Mouse (Mus musculus): ENCODE results near the gene Hist1h3d. TPM values are rescaled to one million over a fixed set of nuclear protein-coding genes. Genes with fewer than 3 reads are reported as not detected.

Hist1h3d gene
- total and polyA plus RNA-seq, 3 experiments = 1.4 to 150 TPM; not detected in 1

DNA sequence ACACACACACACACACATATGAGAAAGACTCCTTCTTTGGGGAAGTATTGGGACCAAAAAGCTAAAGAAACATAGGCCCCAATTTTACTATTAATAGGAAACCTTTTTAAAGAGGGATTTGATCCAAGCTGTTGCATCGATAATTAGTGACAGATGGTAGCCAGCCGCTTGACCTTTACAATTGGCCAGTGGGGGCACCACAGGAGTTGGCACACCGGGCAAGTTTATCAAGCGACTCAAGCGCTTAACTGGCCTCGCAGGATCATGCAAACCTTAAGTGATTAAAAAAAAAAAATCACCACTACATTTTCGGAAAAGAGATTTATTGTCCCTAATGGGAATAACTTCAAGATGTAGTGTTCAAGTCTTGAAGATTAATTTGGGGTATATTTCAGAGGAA, 17.1 kb downstream of the Hist1h3d start:
- H3K9ac ChIP-seq (ENCODE audit: control insufficient read depth, low read depth, low read length, poor library complexity, severe bottlenecking) = no peak overlapping the region; the same call in 1 of the 2 replicates

DNA sequence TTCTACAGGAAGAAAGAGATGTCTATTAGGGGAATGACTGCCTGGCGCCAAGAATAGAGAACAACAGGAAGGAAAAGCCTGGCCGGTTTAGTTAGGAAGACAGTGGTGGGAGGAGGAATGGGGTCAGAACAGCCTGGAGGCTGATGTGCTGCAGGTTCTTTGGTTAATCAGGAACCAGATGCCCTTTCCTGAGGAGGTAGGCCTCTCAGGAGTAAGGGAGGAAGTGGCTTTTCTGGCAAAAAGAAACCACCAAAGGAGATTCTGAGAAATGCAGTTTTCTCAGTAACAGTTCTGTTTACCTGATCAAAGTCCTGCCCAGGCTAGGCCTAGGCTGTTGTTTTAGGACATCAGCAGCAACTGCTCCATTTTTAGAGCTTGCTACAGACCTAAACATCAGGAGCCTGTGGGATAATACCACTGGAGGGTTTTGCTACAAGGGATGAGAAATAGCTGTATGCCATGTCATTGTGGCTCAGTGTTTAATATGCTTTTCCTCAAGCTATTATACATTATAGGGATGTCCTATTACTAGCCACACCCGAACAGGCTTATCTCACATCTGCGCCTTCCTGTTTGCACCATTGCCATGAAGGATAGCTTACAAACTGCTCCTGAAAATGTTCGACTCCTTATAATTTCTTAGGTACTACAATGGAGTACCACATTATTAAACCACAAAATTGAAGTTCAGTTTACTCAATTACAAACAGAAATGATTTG, 17.6 kb downstream of the Hist1h3d start:
- peaks cover 0 to 34% of the 10 kb centered on the region in 2 experiments; a peak in 2 of 4 replicates for H3K36me3 ChIP-seq (ENCODE audit: control insufficient read depth in 1 of 2, insufficient read depth in 2 of 2, low read length in 2 of 2)
- no peaks in the 10 kb centered on the region for H3K79me2 ChIP-seq (ENCODE audit: control insufficient read depth, insufficient read depth, low read length, poor library complexity)
- H3K4me1 ChIP-seq (ENCODE audit: control insufficient read depth in 1 of 2, insufficient read depth in 2 of 2, low read length in 2 of 2) = peaks cover 15 to 32% of the 10 kb centered on the region in 2 experiments
- H3K9ac ChIP-seq (ENCODE audit: control insufficient read depth, low read depth, low read length, poor library complexity, severe bottlenecking) = peak overlapping the region; percentile 15
- no peak overlapping the region for H3K4me3 ChIP-seq (ENCODE audit: control insufficient read depth in 1 of 2, insufficient read depth in 1 of 2, low read depth in 2 of 2, low read length in 2 of 2)
- no peaks in the 10 kb centered on the region for H3K27me3 ChIP-seq (ENCODE audit: control insufficient read depth in 1 of 2, insufficient read depth in 2 of 2, low read length in 2 of 2)
- DNase-seq (ENCODE audit: low read depth, low spot score) = peak; percentile 61
- TF ChIP-seq NELFE (IDR thresholded peaks at IDR 0.05; ENCODE audit: low read depth, low read length) = no peak
- peak; percentile 34 to 44; a peak in 2 of 4 replicates for TF ChIP-seq EP300 (IDR thresholded peaks at IDR 0.05; ENCODE audit: low read depth in 1 of 2, low read length in 2 of 2)
- no peak for TF ChIP-seq SMC3 (IDR thresholded peaks at IDR 0.05; ENCODE audit: low read depth, low read length)
- no peak for TF ChIP-seq MYC (IDR thresholded peaks at IDR 0.05; ENCODE audit: low read depth, low read length)
- TF ChIP-seq POLR2AphosphoS2 (IDR thresholded peaks at IDR 0.05; ENCODE audit: low read length) = no peak
- no peak for TF ChIP-seq TCF12 (IDR thresholded peaks at IDR 0.05; ENCODE audit: low read depth, low read length)
- TF ChIP-seq KAT2A (conservative IDR thresholded peaks at IDR 0.05; ENCODE audit: low read depth, low read length) = no peak
- TF ChIP-seq TAL1 (IDR thresholded peaks at IDR 0.05; ENCODE audit: low read length) = peak; percentile 42
- no peak for TF ChIP-seq ZKSCAN1 (IDR thresholded peaks at IDR 0.05; ENCODE audit: low read depth, low read length)
- 0 out of 2 replicates have a peak, but pooled peaks have one; percentile 13 for TF ChIP-seq TBP (IDR thresholded peaks at IDR 0.05; ENCODE audit: low read depth, low read length)
- no peak for TF ChIP-seq MAFK (IDR thresholded peaks at IDR 0.05; ENCODE audit: borderline replicate concordance, low read depth, low read length)
- TF ChIP-seq CTCF (IDR thresholded peaks at IDR 0.05 in 2 of 3, conservative IDR thresholded peaks at IDR 0.05 in 1 of 3; ENCODE audit: control insufficient read depth in 1 of 3, insufficient read depth in 1 of 3, low read depth in 2 of 3, low read length in 3 of 3, poor library complexity in 1 of 3, severe bottlenecking in 1 of 3) = no peak
- TF ChIP-seq GABPA (IDR thresholded peaks at IDR 0.05; ENCODE audit: low read depth, low read length) = no peak
- TF ChIP-seq RCOR1 (IDR thresholded peaks at IDR 0.05; ENCODE audit: low read depth, low read length) = 0 out of 2 replicates have a peak, but pooled peaks have one; percentile 9
- TF ChIP-seq BHLHE40 (IDR thresholded peaks at IDR 0.05; ENCODE audit: borderline replicate concordance, low read depth, low read length) = no peak
- no peak for TF ChIP-seq USF2 (IDR thresholded peaks at IDR 0.05; ENCODE audit: borderline replicate concordance in 1 of 2, insufficient read depth in 1 of 2, low read depth in 1 of 2, low read length in 2 of 2)
- no peak for TF ChIP-seq UBTF (IDR thresholded peaks at IDR 0.05; ENCODE audit: borderline replicate concordance, insufficient read depth, low read depth, low read length)
- TF ChIP-seq GATA1 (IDR thresholded peaks at IDR 0.05; ENCODE audit: low read depth, low read length) = peak; percentile 66; the same call in 1 of the 2 replicates
- TF ChIP-seq NRF1 (IDR thresholded peaks at IDR 0.05; ENCODE audit: insufficient read depth, low read depth, low read length, poor library complexity, severe bottlenecking) = no peak
- H3K27ac ChIP-seq (ENCODE audit: control insufficient read depth, low read depth, low read length) = peak overlapping the region; percentile 64
- H3K9me3 ChIP-seq (replicated peaks; ENCODE audit: insufficient read depth, low read length) = no peaks in the 10 kb centered on the region

More for the DNA sequence above, 17.1 kb downstream of the Hist1h3d start:
- no peaks in the 10 kb centered on the region for H3K79me2 ChIP-seq (ENCODE audit: control insufficient read depth, insufficient read depth, low read length, poor library complexity)
- peak overlapping the region; percentile 64; the same call in 1 of the 2 replicates for H3K27ac ChIP-seq (ENCODE audit: control insufficient read depth, low read depth, low read length)
- H3K4me1 ChIP-seq (ENCODE audit: control insufficient read depth in 1 of 2, insufficient read depth in 2 of 2, low read length in 2 of 2) = peaks cover 15 to 32% of the 10 kb centered on the region in 2 experiments
- H3K4me3 ChIP-seq (ENCODE audit: control insufficient read depth in 1 of 2, insufficient read depth in 1 of 2, low read depth in 2 of 2, low read length in 2 of 2) = no peak overlapping the region
- TF ChIP-seq GATA1 (IDR thresholded peaks at IDR 0.05; ENCODE audit: low read depth, low read length) = no peak
- TF ChIP-seq MAFK (IDR thresholded peaks at IDR 0.05; ENCODE audit: borderline replicate concordance, low read depth, low read length) = no peak
- TF ChIP-seq MXI1 (IDR thresholded peaks at IDR 0.05; ENCODE audit: low read depth, low read length) = no peak
- no peak for TF ChIP-seq GABPA (IDR thresholded peaks at IDR 0.05; ENCODE audit: low read depth, low read length)
- no peak for TF ChIP-seq TAL1 (IDR thresholded peaks at IDR 0.05; ENCODE audit: low read length)
- no peak for TF ChIP-seq TCF12 (IDR thresholded peaks at IDR 0.05; ENCODE audit: low read depth, low read length)
- TF ChIP-seq E2F4 (IDR thresholded peaks at IDR 0.05; ENCODE audit: borderline replicate concordance, low read depth, low read length) = no peak
- TF ChIP-seq CHD1 (IDR thresholded peaks at IDR 0.05; ENCODE audit: low read depth, low read length) = no peak
- TF ChIP-seq MYB (IDR thresholded peaks at IDR 0.05; ENCODE audit: low read depth, low read length) = no peak
- no peak for TF ChIP-seq SIN3A (IDR thresholded peaks at IDR 0.05; ENCODE audit: low read length)
- no peak for TF ChIP-seq CHD2 (IDR thresholded peaks at IDR 0.05; ENCODE audit: low read length)
- no peak for TF ChIP-seq POLR2AphosphoS5 (IDR thresholded peaks at IDR 0.05; ENCODE audit: borderline replicate concordance, low read depth, low read length)
- no peak for TF ChIP-seq SMC3 (IDR thresholded peaks at IDR 0.05; ENCODE audit: low read depth, low read length)
- no peaks in the 10 kb centered on the region for H3K27me3 ChIP-seq (ENCODE audit: control insufficient read depth in 1 of 2, insufficient read depth in 2 of 2, low read length in 2 of 2)
- H3K9me3 ChIP-seq (replicated peaks; ENCODE audit: insufficient read depth, low read length) = no peaks in the 10 kb centered on the region
- H3K36me3 ChIP-seq (ENCODE audit: control insufficient read depth in 1 of 2, insufficient read depth in 2 of 2, low read length in 2 of 2) = peaks cover 0 to 31% of the 10 kb centered on the region in 2 experiments; a peak in 2 of 4 replicates
- DNase-seq (ENCODE audit: low read depth, low spot score) = no peak
